Mouse (Mus musculus) hindbrain, embryonic 15.5 days (tissue): ENCODE data around the gene Irs1. TPM values are rescaled to one million over a fixed set of nuclear protein-coding genes. Genes with fewer than 3 reads are reported as not detected.
A peak's percentile ranks its signal among the peaks of the same experiment; 100 is the strongest.

ENCODE experiments used
- ATAC-seq: fragments of 200-750 bp; cut with Nextera tagmentation; 2 replicates; pipeline ENCODE4 v1.8.0; 2017; ENCODE audit warnings: low read depth, moderate number of reproducible peaks, moderate TSS enrichment; ENCODE audit not compliant: low FRiP score
- H3K27ac ChIP-seq: fragments of 300-500 bp; sonication (generic); replicated peaks from 2 replicates; pipeline ENCODE4 v1.5.1; 2015; ENCODE audit warnings: mild to moderate bottlenecking, inconsistent platforms
- H3K27me3 ChIP-seq: fragments of 300-500 bp; sonication (generic); 2 replicates; pipeline ENCODE4 v1.6.1; 2015; ENCODE audit warnings: control low read depth, inconsistent platforms
- H3K36me3 ChIP-seq: fragments of 300-500 bp; sonication (generic); 2 replicates; pipeline ENCODE4 v1.6.1; 2015; ENCODE audit warnings: control low read depth, inconsistent platforms
- H3K4me1 ChIP-seq: fragments of 300-500 bp; sonication (generic); replicated peaks from 2 replicates; pipeline ENCODE4 v1.6.1; 2015; ENCODE audit warnings: control low read depth, inconsistent platforms
- H3K4me2 ChIP-seq: fragments of 300-500 bp; sonication (generic); 2 replicates; pipeline ENCODE4 v1.6.1; 2015; ENCODE audit warnings: moderate library complexity, mild to moderate bottlenecking, inconsistent platforms
- H3K4me3 ChIP-seq: fragments of 300-500 bp; sonication (generic); 2 replicates; pipeline ENCODE4 v1.5.1; 2015; ENCODE audit warnings: mild to moderate bottlenecking, inconsistent platforms
- H3K9ac ChIP-seq: fragments of 300-500 bp; sonication (generic); 2 replicates; pipeline ENCODE4 v1.6.1; 2015; ENCODE audit warnings: inconsistent platforms
- H3K9me3 ChIP-seq: fragments of 300-500 bp; sonication (generic); 2 replicates; pipeline ENCODE4 v1.6.1; 2016; ENCODE audit warnings: control low read depth, inconsistent platforms
- WGBS: fragments of 180-500 bp; shearing (Covaris S2); methylation state at CpG from one replicate; pipeline ENCODE4 v1.1.7; 2015; 5-methylcytosine and 5-hydroxymethylcytosine counted together
- polyA plus RNA-seq: library from polyadenylated mRNA; unstranded; fragments of >200 nt; fragmentation: Nextera tagmentation; extraction: Ambion mirVana; gene quantifications from 2 replicates; pipeline ENCODE4 v1.2.1, GENCODE M21; 2015

Irs1 gene
- polyA plus RNA-seq, 1 experiment from 2014 or later, result 9.0 TPM

DNA sequence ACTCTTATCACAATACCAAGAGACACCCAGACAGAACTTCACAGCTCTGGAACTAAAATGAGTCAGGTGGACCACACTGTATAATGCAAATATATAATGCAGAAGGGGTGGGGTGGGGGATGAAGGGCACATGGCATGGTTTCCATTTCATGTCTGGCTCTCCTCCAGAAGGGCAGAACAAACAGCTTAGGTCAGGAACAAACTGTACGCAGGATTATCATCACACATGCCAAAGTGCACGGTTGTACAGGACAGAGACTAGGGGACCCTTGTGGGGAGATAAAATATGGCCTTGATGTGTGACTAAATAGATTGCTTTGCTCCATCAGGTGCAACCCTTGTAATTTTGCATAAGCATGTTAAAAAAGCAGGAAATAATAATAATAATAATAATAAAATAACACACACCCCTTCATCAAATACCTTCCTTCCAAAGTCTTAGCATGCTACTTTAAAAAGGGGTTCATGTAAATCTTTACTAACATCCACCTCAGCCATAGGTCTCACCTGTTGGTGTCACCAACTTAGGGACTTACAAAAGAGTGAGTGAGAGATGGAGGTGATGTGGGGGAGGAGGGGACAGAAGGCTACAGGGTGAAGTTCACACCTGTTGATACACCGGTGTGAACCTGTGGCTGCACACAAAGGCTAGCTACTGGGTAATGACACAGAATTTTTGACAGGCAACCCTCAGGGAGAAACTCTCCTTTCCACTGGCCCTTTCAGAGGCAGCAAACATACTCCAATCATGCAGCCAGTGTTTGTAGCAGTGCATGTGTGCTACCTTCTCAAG lies 51.6 kb downstream of the Irs1 start:
- WGBS, result 87% methylated on average over 3 of the region's 3 CpGs
- Histone ChIP-seq H3K9ac (no peak overlapping the region), H3K9me3 (no peaks in the 10 kb centered on the region), H3K27me3 (no peaks in the 10 kb centered on the region), H3K36me3 (0 out of 2 replicates have a peak, but pooled peaks cover 1% of the 10 kb centered on the region), H3K4me1 (no peaks in the 10 kb centered on the region), H3K27ac (no peak overlapping the region), H3K4me2 (no peak overlapping the region), H3K4me3 (no peak overlapping the region)
- ATAC-seq, result no peak

DNA sequence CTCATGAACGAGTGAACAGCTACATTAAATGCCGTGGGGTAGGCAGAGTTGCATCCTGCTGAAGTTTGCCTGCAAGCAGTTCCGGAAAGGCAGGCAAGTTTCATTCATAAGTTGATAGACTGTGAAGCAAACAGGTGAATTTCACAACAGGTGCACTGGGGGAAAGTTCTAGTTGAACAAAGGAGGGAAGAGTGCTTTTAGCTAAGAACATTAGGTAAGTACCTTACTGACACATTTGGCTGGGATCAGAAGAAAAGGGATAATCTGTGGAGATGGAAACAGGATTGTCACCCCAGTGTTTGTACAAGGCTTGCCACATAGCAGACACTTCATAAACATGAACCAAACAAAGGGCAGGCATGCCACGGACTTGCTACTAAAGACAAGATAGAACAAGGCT lies 53.0 kb downstream of the Irs1 start:
- H3K4me1 ChIP-seq, result no peaks in the 10 kb centered on the region
- no peak overlapping the region for H3K27ac ChIP-seq
- no peaks in the 10 kb centered on the region for H3K27me3 ChIP-seq
- 0 out of 2 replicates have a peak, but pooled peaks cover 3% of the 10 kb centered on the region for H3K36me3 ChIP-seq
- no peaks in the 10 kb centered on the region for H3K9me3 ChIP-seq
- 83% methylated on average over 4 of the region's 4 CpGs for WGBS
- H3K9ac ChIP-seq, result no peak overlapping the region
- no peak overlapping the region for H3K4me3 ChIP-seq
- ATAC-seq, result no peak
- H3K4me2 ChIP-seq, result no peak overlapping the region

DNA sequence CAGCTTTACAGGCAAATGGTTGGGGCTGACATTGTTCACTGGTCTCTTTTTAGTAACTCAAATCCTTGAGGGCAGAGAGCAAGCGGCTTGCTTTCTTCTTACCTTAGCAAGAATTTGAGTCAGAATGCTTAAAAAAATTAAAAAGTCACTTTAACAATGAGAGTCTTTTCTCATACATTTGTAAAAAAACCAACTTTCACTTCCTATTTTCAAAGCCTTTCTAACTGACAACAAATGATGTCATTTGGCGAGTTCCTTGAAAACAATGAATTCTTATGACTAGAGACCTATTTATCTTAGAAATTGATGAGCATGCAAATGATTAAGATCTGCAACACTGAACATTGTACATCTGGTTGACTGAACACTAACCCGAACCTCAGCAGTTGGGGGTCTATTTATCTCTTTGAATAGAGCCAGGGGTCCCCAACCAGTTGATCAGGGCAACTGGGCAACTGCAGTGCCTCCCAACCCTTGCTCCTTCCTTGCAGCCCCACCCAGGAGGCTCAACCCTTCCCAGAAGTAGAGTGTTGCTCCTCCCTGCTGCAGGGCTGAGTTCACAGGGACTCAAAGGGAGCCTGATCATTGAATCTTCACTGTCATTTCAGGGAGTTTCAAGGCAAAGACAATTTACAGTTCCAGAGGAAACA lies 55.6 kb downstream of the Irs1 start:
- Histone ChIP-seq H3K4me3 (no peak overlapping the region), H3K9ac (no peak overlapping the region), H3K27me3 (no peaks in the 10 kb centered on the region), H3K9me3 (no peaks in the 10 kb centered on the region), H3K4me2 (no peak overlapping the region), H3K36me3 (0 out of 2 replicates have a peak, but pooled peaks cover 3% of the 10 kb centered on the region), H3K4me1 (no peaks in the 10 kb centered on the region), H3K27ac (no peak overlapping the region)
- no peak for ATAC-seq
- WGBS, result 53% methylated on average over 3 of the region's 3 CpGs

DNA sequence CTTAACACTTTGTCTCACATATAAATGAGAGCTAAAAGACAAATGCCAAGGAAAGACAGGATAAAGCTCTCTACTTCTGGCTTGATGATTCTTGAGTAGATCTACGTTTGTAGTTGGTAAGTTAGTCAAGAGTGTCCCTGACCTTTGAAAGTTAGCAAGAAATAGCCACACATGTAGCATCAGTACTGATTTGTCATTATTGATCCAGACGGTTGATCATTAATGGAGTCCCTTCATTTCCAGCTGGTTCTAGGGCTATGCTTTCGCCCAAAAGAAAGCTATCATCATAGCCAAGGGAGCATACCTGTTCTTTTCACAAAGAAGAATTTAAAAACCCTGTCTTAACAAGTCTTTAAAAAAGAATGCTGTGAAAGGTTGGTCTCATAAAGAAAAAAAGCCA lies 56.6 kb downstream of the Irs1 start:
- H3K4me3 ChIP-seq, result no peak overlapping the region
- H3K27ac ChIP-seq, result no peak overlapping the region
- no peak overlapping the region for H3K4me2 ChIP-seq
- no peaks in the 10 kb centered on the region for H3K4me1 ChIP-seq
- ATAC-seq, result no peak
- 0 out of 2 replicates have a peak, but pooled peaks cover 3% of the 10 kb centered on the region for H3K36me3 ChIP-seq
- H3K27me3 ChIP-seq, result no peaks in the 10 kb centered on the region
- WGBS, result 84% methylated on average over 3 of the region's 3 CpGs
- no peak overlapping the region for H3K9ac ChIP-seq
- no peaks in the 10 kb centered on the region for H3K9me3 ChIP-seq

DNA sequence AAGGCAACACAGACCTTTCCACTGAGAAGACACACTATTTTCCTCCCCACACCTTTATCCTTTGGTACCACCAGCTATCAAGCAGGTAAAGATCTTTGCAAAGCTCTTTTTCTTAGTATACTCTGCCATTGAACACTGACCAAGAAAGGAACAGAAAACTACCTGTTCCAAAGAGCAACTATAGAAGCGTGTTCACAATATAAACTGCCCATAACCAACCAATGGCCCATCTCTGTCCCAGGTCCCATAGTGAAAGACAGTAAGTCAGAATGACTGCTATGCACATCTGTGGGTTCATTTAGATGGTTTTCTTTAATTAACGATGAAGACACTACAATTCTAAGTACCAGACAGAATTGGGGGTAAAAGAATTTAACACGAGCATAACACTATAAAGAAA lies 58.4 kb downstream of the Irs1 start, which contains the start of gene Gm9747:
Gm9747 (plus strand) TSS at position 301 of the 400 bp plus-strand sequence.
- 0 out of 2 replicates have a peak, but pooled peaks cover 3% of the 10 kb centered on the region for H3K36me3 ChIP-seq
- no peaks in the 10 kb centered on the region for H3K4me1 ChIP-seq
- no peaks in the 10 kb centered on the region for H3K27me3 ChIP-seq
- no peak within 1 kb of the TSS for H3K9ac ChIP-seq
- no peak for ATAC-seq
- H3K27ac ChIP-seq, result no peak within 1 kb of the TSS
- no peaks in the 10 kb centered on the region for H3K9me3 ChIP-seq
- WGBS, result 96% methylated on average over 3 of the region's 3 CpGs
- H3K4me3 ChIP-seq, result no peak within 1 kb of the TSS
- H3K4me2 ChIP-seq, result no peak within 1 kb of the TSS

DNA sequence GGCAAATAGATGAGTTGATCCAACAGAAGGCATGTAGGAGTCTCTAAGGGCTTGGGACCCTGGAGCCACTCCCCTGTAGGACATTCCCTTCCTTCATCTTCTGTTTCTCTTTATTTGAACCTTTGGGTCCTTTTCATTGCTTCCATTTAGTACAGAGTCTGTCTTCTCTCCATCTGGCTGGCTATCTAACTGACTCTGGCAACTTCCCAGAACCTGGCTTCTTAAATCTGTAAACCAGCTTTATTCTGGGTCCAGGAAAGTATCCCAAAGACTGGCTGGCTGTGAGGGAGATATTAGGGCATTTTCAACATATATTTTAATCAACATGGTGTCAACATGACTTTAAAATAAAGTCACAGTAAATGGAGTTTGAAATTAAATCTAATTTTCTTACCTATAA lies 62.4 kb downstream of the Irs1 start:
- no peak overlapping the region for H3K4me3 ChIP-seq
- no peaks in the 10 kb centered on the region for H3K36me3 ChIP-seq
- H3K9me3 ChIP-seq, result no peaks in the 10 kb centered on the region
- no peaks in the 10 kb centered on the region for H3K4me1 ChIP-seq
- no peak overlapping the region for H3K9ac ChIP-seq
- no peak for ATAC-seq
- H3K4me2 ChIP-seq, result no peak overlapping the region
- H3K27me3 ChIP-seq, result no peaks in the 10 kb centered on the region
- no peak overlapping the region for H3K27ac ChIP-seq

DNA sequence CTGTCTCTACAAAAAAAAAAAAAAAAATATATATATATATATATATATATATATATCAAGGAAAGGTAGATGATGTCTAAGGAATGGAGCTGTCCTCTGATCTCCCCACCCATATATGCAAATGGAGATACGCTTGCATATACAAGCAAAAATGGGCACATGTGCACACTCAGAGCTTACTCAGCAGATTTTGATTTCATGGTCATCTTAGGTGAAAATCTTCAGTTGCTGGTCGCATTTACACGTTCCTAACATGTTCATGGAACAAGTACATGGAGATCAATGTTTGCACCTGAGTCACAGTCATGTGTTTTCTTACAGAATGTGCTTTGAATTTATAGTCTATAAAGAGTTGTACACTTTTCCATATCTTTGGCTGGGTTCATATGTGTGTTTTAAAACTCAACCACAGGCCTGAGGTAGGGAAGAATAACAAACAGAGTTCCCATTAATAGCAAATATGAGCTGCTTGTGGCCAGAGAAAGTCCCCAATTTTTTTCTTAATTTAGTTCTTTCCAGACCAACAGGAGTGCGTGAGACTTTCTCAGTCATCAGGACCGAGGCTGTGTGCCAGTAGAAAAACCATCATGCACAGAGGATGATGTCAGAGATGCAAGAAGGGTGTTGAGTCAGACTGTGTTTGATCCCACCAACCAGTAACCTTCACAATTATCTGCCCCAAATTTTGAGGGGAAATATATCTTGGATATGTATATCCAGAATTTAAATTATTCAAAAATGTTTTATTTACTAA lies 68.0 kb downstream of the Irs1 start:
- Histone ChIP-seq H3K9me3 (no peaks in the 10 kb centered on the region), H3K4me1 (peaks cover 4% of the 10 kb centered on the region; the same call in 1 of the 2 replicates), H3K4me2 (no peak overlapping the region), H3K36me3 (no peaks in the 10 kb centered on the region), H3K27me3 (no peaks in the 10 kb centered on the region), H3K27ac (no peak overlapping the region), H3K9ac (no peak overlapping the region), H3K4me3 (no peak overlapping the region)
- 89% methylated on average over 5 of the region's 5 CpGs for WGBS
- ATAC-seq, result no peak

DNA sequence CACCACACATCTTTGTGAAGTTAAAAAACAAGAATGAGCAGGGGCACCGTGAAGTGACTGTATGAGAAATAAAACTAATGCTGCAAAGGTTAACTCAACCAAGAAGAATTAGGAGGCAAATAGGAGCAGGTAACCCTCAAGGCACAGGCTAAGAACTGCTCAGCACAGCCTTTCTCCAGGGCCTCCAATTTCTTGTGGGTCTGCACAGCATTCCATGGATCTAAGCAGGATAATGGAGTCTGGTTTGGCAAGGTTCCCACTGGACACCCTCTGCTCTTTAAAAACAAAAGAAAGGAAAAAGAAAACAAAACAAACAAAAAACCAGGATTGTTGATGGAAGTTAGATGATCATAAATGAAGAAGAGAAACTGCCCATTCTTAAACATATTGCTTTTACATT lies 69.8 kb downstream of the Irs1 start:
- Histone ChIP-seq H3K27ac (no peak overlapping the region), H3K4me1 (peaks cover 4% of the 10 kb centered on the region; the same call in 1 of the 2 replicates), H3K27me3 (no peaks in the 10 kb centered on the region), H3K9me3 (no peaks in the 10 kb centered on the region), H3K4me2 (no peak overlapping the region), H3K9ac (no peak overlapping the region), H3K4me3 (no peak overlapping the region), H3K36me3 (no peaks in the 10 kb centered on the region)
- no peak for ATAC-seq
- 69% methylated on average over 1 of the region's 1 CpGs for WGBS

DNA sequence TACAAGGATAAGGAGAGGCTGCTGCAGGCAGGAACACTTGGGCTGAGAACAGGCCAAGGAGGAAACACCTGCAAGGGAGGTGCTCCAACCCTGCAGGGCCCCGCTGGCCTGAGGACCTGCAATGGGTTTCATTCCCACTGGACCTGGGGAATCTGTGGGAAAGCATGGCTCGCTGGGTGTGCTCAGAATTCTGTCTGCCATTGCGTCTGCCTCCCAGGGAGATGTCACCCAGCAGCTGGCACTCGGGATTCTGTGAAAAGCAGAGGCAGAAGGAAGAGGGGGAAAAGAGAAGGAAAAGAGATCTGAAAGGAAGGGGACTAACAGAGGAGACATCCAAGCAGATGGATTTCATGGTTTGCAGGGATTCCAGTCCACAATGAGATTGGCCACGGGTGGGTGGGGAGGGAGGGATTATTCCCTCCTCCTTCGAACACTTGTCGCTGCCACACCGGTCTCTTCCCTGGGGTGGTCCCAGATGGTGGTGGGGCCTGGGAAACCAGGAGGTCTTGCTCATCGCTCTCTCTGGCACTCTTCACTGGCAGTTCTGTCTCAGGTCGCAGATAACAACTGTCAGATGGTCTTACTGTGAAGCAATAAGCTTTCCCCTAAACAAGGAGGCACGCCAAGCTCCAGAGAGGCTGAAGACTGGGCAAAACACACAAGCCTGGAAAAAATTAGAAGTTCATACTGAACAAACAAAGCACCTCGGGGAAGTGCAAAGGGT lies 70.4 kb downstream of the Irs1 start:
- WGBS, result 43% methylated on average over 12 of the region's 12 CpGs
- no peak overlapping the region for H3K27ac ChIP-seq
- no peak overlapping the region for H3K9ac ChIP-seq
- peaks cover 4% of the 10 kb centered on the region; the same call in 1 of the 2 replicates for H3K4me1 ChIP-seq
- peak; percentile 59; the same call in 1 of the 2 replicates for ATAC-seq
- no peaks in the 10 kb centered on the region for H3K36me3 ChIP-seq
- H3K4me2 ChIP-seq, result no peak overlapping the region
- no peaks in the 10 kb centered on the region for H3K27me3 ChIP-seq
- no peak overlapping the region for H3K4me3 ChIP-seq
- H3K9me3 ChIP-seq, result no peaks in the 10 kb centered on the region

DNA sequence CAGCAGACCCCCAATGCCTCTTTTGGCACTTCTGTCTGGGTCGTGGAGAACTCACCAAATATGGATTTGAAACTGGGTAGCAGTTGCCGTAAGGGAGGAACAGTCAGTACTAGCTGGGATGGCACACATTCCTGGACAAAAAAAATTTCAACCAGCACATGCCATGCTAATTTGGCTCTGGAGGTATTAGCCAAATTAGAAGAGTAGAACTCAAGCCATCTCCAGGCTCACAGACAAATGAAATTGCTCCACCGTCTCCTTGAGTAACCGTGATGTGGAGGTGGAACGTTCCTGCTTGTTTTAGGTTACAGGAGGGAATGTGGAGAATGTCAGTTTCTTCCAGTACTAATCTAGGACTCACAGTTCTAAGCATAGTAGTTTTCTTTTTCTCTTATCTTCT lies 83.7 kb downstream of the Irs1 start:
- Histone ChIP-seq H3K4me1 (no peaks in the 10 kb centered on the region), H3K27me3 (no peaks in the 10 kb centered on the region), H3K27ac (no peak overlapping the region), H3K9ac (no peak overlapping the region), H3K4me2 (no peak overlapping the region), H3K4me3 (no peak overlapping the region), H3K36me3 (no peaks in the 10 kb centered on the region), H3K9me3 (0 out of 2 replicates have a peak, but pooled peaks cover 2% of the 10 kb centered on the region)
- no peak for ATAC-seq
- WGBS, result 92% methylated on average over 5 of the region's 5 CpGs

DNA sequence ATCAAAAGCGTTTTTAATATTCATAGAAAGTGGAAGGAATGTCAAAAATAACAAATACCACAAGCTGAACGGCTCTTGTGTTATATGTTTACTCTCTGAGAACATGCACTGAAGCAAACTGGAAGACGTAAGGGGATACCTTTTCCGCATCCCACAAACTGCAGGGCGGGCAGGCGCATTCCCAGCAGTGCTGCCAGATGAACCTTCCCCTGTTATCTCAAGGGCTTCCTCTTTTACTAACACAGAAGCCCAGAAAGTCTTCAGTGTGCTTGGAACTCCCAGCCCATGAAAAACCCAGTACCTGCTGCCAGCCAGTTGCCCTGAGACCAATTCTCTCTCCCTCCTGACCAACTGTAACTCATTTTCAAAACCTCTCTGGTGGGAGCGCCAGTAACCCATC lies 90.6 kb downstream of the Irs1 start:
- Histone ChIP-seq H3K27ac (no peak overlapping the region), H3K9ac (no peak overlapping the region), H3K4me2 (no peak overlapping the region), H3K9me3 (no peaks in the 10 kb centered on the region), H3K4me1 (0 out of 2 replicates have a peak, but pooled peaks cover 6% of the 10 kb centered on the region), H3K36me3 (no peaks in the 10 kb centered on the region), H3K27me3 (no peaks in the 10 kb centered on the region), H3K4me3 (no peak overlapping the region)
- ATAC-seq, result no peak
- WGBS, result 84% methylated on average over 7 of the region's 7 CpGs
